Mouse (Mus musculus): Measurements from ENCODE around the gene Fabp6. TPM values are rescaled to one million over a fixed set of nuclear protein-coding genes. Genes with fewer than 3 reads are reported as not detected.
A peak's percentile ranks its signal among the peaks of the same experiment; 100 is the strongest.

The Fabp6 gene
- polyA plus RNA-seq (2016; fragmentation: Nextera tagmentation; extraction: Ambion mirVana) = not detected in 2 replicates

DNA sequence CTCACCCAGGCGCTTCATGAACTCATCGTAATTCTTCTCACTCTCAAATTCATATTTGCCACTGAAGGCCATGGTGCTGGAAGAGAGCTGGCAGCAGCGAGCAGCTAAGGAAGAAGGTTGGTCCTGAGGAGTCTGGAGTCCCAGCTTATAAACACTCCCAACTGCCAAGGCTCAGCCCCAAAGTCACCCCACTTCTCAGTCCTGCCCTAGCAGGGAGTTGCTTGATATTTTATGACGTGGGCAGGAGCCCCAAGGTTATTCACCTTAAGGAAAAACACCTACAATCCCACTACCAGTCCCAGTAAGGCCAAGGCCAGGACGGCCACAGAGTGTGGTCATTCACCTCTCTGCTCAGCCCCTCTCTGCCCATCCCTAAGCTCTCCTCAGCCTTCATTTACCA, at the start of gene Fabp6:
Fabp6 (minus strand) TSS at position 101 of the 400 bp plus-strand sequence.
- Histone ChIP-seq H3K27ac (no peak within 1 kb of the TSS), H3K27me3 (ENCODE audit: insufficient read depth, poor library complexity, severe bottlenecking) (no peaks in the 10 kb centered on the region), H3K4me3 (no peak within 1 kb of the TSS), H3K4me1 (no peaks in the 10 kb centered on the region), H3K9me3 (no peaks in the 10 kb centered on the region), H3K36me3 (no peaks in the 10 kb centered on the region)
- no peak for DNase-seq (ENCODE audit: low spot score)
- WGBS = 82% methylated on average over 5 of the region's 5 CpGs

DNA sequence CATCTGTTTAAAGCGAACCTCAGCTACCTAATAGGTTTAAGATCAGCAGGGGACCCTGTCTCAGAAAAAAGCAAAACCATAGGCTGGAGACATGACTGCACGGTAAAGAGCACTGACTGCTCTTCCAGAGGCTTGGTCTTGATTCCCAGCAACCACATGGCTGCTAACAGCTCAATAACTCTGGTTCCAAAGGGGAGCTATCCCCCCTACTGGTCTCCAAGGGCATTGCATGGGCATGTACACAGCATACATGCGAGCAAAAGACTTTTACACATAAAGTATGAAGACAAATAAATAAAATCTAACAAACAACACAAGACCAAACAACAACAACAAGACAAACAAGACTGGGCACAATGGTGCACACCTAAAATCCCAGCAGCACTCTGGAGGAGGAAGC, 43.9 kb upstream of the Fabp6 start:
- no peaks in the 10 kb centered on the region for H3K36me3 ChIP-seq
- H3K27ac ChIP-seq = no peak overlapping the region
- no peaks in the 10 kb centered on the region for H3K9me3 ChIP-seq
- peaks cover 11% of the 10 kb centered on the region for H3K4me1 ChIP-seq
- H3K4me3 ChIP-seq = no peak overlapping the region
- 90% methylated on average over 3 of the region's 3 CpGs for WGBS
- no peak for DNase-seq (ENCODE audit: low spot score)
- no peaks in the 10 kb centered on the region for H3K27me3 ChIP-seq (ENCODE audit: insufficient read depth, poor library complexity, severe bottlenecking)

DNA sequence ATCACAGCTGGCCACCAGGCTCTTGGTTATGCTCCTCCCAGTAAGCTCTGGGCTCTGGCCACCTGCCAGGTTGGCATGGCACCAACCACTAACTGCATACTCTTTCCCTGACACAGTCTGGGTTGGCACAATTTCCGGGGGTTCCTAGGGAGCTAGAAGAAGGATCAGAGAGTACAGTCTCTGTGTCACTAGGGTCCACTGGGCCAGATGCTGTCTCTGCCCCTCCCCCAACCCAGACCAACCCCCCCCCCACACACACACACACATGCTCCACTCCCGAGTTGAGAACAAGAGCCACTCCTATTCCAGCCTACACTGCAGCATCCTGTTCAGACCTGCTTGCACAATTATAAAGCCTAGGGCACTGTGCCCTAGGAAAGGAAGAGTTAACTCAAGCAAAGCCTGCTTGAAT, 41.8 kb upstream of the Fabp6 start:
- Histone ChIP-seq H3K9me3 (peaks cover 6% of the 10 kb centered on the region; the same call in 1 of the 2 replicates), H3K27ac (no peak overlapping the region), H3K36me3 (no peaks in the 10 kb centered on the region), H3K27me3 (ENCODE audit: insufficient read depth, poor library complexity, severe bottlenecking) (no peaks in the 10 kb centered on the region), H3K4me3 (no peak overlapping the region), H3K4me1 (peaks cover 11% of the 10 kb centered on the region)
- no peak for DNase-seq (ENCODE audit: low spot score)
- 47% methylated on average over 2 of the region's 2 CpGs for WGBS

- no peak overlapping the region for H3K4me3 ChIP-seq
- peaks cover 6% of the 10 kb centered on the region; the same call in 1 of the 2 replicates for H3K9me3 ChIP-seq
- no peak for DNase-seq (ENCODE audit: low spot score)
- H3K36me3 ChIP-seq = no peaks in the 10 kb centered on the region
- 92% methylated on average over 3 of the region's 3 CpGs for WGBS
- H3K27me3 ChIP-seq (ENCODE audit: insufficient read depth, poor library complexity, severe bottlenecking) = no peaks in the 10 kb centered on the region
- no peak overlapping the region for H3K27ac ChIP-seq
- peaks cover 15% of the 10 kb centered on the region for H3K4me1 ChIP-seq
Observed at GRCm38 (mm10) chr11:43638486-43638885, 37.1 kb upstream of the Fabp6 start.

- WGBS = 74% methylated on average over 4 of the region's 4 CpGs
- H3K4me1 ChIP-seq = peaks cover 24% of the 10 kb centered on the region
- no peaks in the 10 kb centered on the region for H3K27me3 ChIP-seq (ENCODE audit: insufficient read depth, poor library complexity, severe bottlenecking)
- no peaks in the 10 kb centered on the region for H3K36me3 ChIP-seq
- DNase-seq (ENCODE audit: low spot score) = no peak
- no peak overlapping the region for H3K4me3 ChIP-seq
- peaks cover 6% of the 10 kb centered on the region; the same call in 1 of the 2 replicates for H3K9me3 ChIP-seq
- H3K27ac ChIP-seq = no peak overlapping the region
Observed at GRCm38 (mm10) chr11:43636761-43637160, 35.4 kb upstream of the Fabp6 start.

- WGBS = 10% methylated on average over 19 of the region's 19 CpGs
- peak overlapping the region; percentile 28 for H3K4me3 ChIP-seq
- 0 out of 2 replicates have a peak, but pooled peaks cover 3% of the 10 kb centered on the region for H3K36me3 ChIP-seq
- no peaks in the 10 kb centered on the region for H3K9me3 ChIP-seq
- DNase-seq (ENCODE audit: low spot score) = peak; percentile 88
- H3K4me1 ChIP-seq = peaks cover 24% of the 10 kb centered on the region
- no peaks in the 10 kb centered on the region for H3K27me3 ChIP-seq (ENCODE audit: insufficient read depth, poor library complexity, severe bottlenecking)
- peak overlapping the region; percentile 87 for H3K27ac ChIP-seq
Observed at GRCm38 (mm10) chr11:43633658-43634401, 32.5 kb upstream of the Fabp6 start.

DNA sequence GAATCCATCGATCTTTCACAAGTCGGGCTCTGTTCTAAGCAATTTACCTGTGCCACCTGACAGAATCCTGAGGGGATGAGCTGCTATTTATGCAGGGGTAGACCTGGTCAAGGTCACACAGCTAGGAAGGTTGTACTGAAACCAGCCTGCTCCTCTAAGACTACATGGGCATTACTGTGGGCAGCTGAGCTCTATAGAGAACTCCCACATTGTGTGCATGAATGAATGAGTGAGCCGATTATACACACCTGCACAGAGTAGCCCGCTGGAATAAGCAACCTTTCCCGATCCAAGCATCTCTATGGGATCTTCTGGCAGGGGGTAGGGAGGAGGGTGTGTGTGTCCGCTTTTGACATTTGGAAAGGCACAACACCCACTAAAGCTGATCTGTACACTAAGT, 31.8 kb upstream of the Fabp6 start:
- Histone ChIP-seq H3K4me1 (peaks cover 26% of the 10 kb centered on the region), H3K27me3 (ENCODE audit: insufficient read depth, poor library complexity, severe bottlenecking) (no peaks in the 10 kb centered on the region), H3K36me3 (0 out of 2 replicates have a peak, but pooled peaks cover 3% of the 10 kb centered on the region), H3K27ac (peak overlapping the region; percentile 87), H3K9me3 (no peaks in the 10 kb centered on the region), H3K4me3 (peak overlapping the region; percentile 28; the same call in 1 of the 2 replicates)
- DNase-seq (ENCODE audit: low spot score) = no peak
- WGBS = 61% methylated on average over 6 of the region's 6 CpGs

GRCm38 (mm10) chr11:43632566-43632965, 31.2 kb upstream of the Fabp6 start:
- Histone ChIP-seq H3K4me1 (peaks cover 32% of the 10 kb centered on the region), H3K27me3 (ENCODE audit: insufficient read depth, poor library complexity, severe bottlenecking) (no peaks in the 10 kb centered on the region), H3K4me3 (no peak overlapping the region), H3K27ac (peak overlapping the region; percentile 87), H3K36me3 (0 out of 2 replicates have a peak, but pooled peaks cover 3% of the 10 kb centered on the region), H3K9me3 (no peaks in the 10 kb centered on the region)
- DNase-seq (ENCODE audit: low spot score) = no peak
- WGBS = 10% methylated on average over 4 of the region's 4 CpGs

GRCm38 (mm10) chr11:43631645-43632044, 30.3 kb upstream of the Fabp6 start:
- H3K27ac ChIP-seq = no peak overlapping the region
- WGBS = 82% methylated on average over 9 of the region's 9 CpGs
- peaks cover 41% of the 10 kb centered on the region for H3K4me1 ChIP-seq
- 0 out of 2 replicates have a peak, but pooled peaks cover 3% of the 10 kb centered on the region for H3K36me3 ChIP-seq
- H3K4me3 ChIP-seq = no peak overlapping the region
- H3K27me3 ChIP-seq (ENCODE audit: insufficient read depth, poor library complexity, severe bottlenecking) = no peaks in the 10 kb centered on the region
- no peak for DNase-seq (ENCODE audit: low spot score)
- no peaks in the 10 kb centered on the region for H3K9me3 ChIP-seq

DNA sequence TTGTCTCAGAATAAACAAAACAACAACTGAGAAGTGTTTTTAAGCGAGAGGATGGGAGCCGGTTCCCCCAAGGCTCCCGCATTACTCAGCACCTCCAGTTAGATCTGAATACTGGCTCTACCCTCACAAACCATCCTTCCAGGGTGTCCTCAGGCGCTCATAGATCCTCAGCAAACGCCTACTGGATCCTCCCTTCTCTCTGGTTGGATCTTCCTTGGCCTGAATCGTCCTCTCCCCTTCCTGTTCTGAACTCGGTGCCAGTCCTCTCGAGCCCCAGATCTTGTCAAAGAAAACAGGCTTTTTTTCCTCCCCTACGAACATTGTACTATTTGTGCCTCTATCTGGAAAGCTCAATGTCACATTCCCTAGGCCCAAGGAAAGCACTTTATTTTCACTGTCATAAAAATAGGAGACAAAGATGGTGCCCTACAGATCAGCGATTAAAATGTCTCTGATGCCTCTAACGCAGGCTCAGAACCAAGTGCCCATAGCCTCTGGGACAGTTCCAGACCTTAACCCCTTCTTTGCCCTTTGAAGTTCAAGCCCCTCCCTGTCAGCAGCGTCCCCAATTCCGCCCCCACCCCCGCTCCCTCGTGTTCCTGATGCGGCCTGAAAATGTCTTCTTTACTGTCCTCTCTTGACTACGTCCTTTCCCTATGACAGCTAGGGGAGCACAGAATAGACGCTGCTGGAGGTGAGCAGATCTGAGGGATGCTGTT, 25.7 kb upstream of the Fabp6 start:
- Histone ChIP-seq H3K36me3 (0 out of 2 replicates have a peak, but pooled peaks cover 3% of the 10 kb centered on the region), H3K4me3 (peak overlapping the region; percentile 41), H3K27me3 (ENCODE audit: insufficient read depth, poor library complexity, severe bottlenecking) (no peaks in the 10 kb centered on the region), H3K9me3 (no peaks in the 10 kb centered on the region), H3K27ac (peak overlapping the region; percentile 74), H3K4me1 (peaks cover 29% of the 10 kb centered on the region)
- DNase-seq (ENCODE audit: low spot score) = no peak
- 24% methylated on average over 18 of the region's 18 CpGs for WGBS

DNA sequence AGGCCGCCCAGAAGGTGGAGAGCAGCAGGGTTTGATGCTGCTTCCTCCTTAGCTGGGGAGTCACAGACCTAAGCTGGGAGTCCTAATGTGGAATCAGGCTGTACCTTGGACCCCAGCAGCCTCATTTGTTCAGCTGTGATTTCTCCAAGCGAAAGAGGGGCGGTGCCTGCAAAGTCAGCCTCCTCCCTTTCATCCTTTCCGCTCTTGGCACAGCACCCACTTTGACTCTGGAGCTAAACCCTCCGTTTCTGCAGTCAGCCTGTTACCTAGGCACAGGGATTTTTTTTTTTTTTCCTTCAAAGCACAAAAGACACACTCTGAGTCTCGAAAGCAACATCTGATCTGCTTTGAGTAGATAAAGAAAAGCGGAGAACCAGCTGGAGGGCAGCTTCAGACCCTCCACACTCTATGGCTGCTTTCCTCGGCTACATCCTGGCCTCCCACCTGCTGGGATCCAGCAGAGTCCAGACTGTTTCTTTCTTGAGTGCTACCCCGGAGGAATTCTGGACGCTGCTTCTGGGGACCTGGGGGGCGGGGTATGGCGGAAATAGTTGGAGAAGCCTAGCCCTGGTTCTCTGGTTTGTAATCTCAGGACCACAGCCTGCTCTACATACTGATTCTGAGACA, 25.1 kb upstream of the Fabp6 start:
- H3K4me1 ChIP-seq = peaks cover 28% of the 10 kb centered on the region
- WGBS = 6% methylated on average over 12 of the region's 12 CpGs
- H3K27ac ChIP-seq = peak overlapping the region; percentile 74
- DNase-seq (ENCODE audit: low spot score) = no peak
- H3K36me3 ChIP-seq = 0 out of 2 replicates have a peak, but pooled peaks cover 3% of the 10 kb centered on the region
- peak overlapping the region; percentile 41 for H3K4me3 ChIP-seq
- H3K9me3 ChIP-seq = no peaks in the 10 kb centered on the region
- H3K27me3 ChIP-seq (ENCODE audit: insufficient read depth, poor library complexity, severe bottlenecking) = no peaks in the 10 kb centered on the region

DNA sequence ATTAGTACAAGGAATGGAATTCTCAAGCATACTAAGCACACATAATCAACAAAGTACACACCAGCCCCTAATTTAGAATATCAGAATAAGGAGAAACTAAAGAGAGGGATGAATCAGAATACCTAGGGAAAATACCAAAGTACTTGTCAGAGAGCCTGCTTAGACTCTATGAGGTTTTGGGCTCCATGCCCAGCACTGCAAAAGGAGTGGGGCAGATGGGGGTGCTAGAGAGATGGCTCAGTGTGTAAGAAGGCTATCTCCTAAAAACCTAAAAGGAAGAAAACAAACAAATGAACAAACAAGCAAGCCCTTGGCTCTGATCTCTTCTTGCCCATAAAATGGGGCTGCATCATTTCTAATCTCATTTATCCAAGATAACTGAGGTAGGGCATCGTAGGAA, 23.0 kb upstream of the Fabp6 start:
- no peaks in the 10 kb centered on the region for H3K36me3 ChIP-seq
- H3K9me3 ChIP-seq = no peaks in the 10 kb centered on the region
- no peak overlapping the region for H3K27ac ChIP-seq
- 90% methylated on average over 1 of the region's 1 CpGs for WGBS
- DNase-seq (ENCODE audit: low spot score) = no peak
- H3K4me3 ChIP-seq = no peak overlapping the region
- H3K27me3 ChIP-seq (ENCODE audit: insufficient read depth, poor library complexity, severe bottlenecking) = no peaks in the 10 kb centered on the region
- peaks cover 37% of the 10 kb centered on the region for H3K4me1 ChIP-seq

- WGBS = 76% methylated on average over 5 of the region's 5 CpGs
- no peak overlapping the region for H3K4me3 ChIP-seq
- H3K27me3 ChIP-seq (ENCODE audit: insufficient read depth, poor library complexity, severe bottlenecking) = no peaks in the 10 kb centered on the region
- no peak overlapping the region for H3K27ac ChIP-seq
- no peak for DNase-seq (ENCODE audit: low spot score)
- H3K9me3 ChIP-seq = no peaks in the 10 kb centered on the region
- H3K4me1 ChIP-seq = peaks cover 40% of the 10 kb centered on the region
- H3K36me3 ChIP-seq = no peaks in the 10 kb centered on the region
Observed at GRCm38 (mm10) chr11:43621769-43622168, 20.4 kb upstream of the Fabp6 start.
